9 mouse cellular contexts compared by ENCODE assay signal in genomic region chr5:114698044-114698746, GRCm38 (mm10). TPM values are rescaled to one million over a fixed set of nuclear protein-coding genes. Genes with fewer than 3 reads are reported as not detected.
DNase-seq lines count a peak whose midpoint lies in the region; TF ChIP-seq lines count a peak whose summit lies in the region.
"Had no signal": no experiment of that assay in that cellular context is flagged by ENCODE, and none has a peak within 500 bp of the region (broad histone marks: within the 10 kb centered on the region; RNA-seq: fewer than 3 reads in every experiment).

No protein-coding gene starts in this region.

- no peaks in the 10 kb centered on the region for H3K79me2 ChIP-seq in heart, adult 2 months (replicated peaks; ENCODE audit: control insufficient read depth, insufficient read depth, low read length)

- H3K4me3 ChIP-seq in heart, adult 2 months: no peak overlapping the region
- peak overlapping the region; percentile 13 for H3K4me3 ChIP-seq in cerebellum, adult 2 months (replicated peaks; ENCODE audit: insufficient read depth, low read depth, low read length)

- H3K4me1 ChIP-seq in heart, adult 2 months (ENCODE audit: control insufficient read depth, insufficient read depth, low read length): no peaks in the 10 kb centered on the region
- H3K4me1 ChIP-seq in cerebellum, adult 2 months (ENCODE audit: control insufficient read depth, insufficient read depth, low read length): peaks cover 18% of the 10 kb centered on the region; the same call in 1 of the 2 replicates

- H3K27ac ChIP-seq in heart, adult 2 months: no peak overlapping the region
- 0 out of 2 replicates have a peak overlapping the region, but pooled peaks have one; percentile 14 for H3K27ac ChIP-seq in cerebellum, adult 2 months (ENCODE audit: insufficient read depth, low read length)

- H3K27me3 ChIP-seq in heart, adult 2 months (ENCODE audit: control insufficient read depth, insufficient read depth, low read length): no peaks in the 10 kb centered on the region
- H3K27me3 ChIP-seq in cerebellum, adult 2 months (ENCODE audit: control insufficient read depth, insufficient read depth, low read length): no peaks in the 10 kb centered on the region

- no peak for TF ChIP-seq POLR2A in heart, adult 2 months (IDR thresholded peaks at IDR 0.05; ENCODE audit: insufficient read depth, low read depth, low read length)
- TF ChIP-seq POLR2A in cerebellum, adult 2 months (IDR thresholded peaks at IDR 0.05; ENCODE audit: borderline replicate concordance, insufficient read depth, low read length): no peak

- intact Hi-C loops in heart, adult 2 months (cut with DNase I): no loop called here
- intact Hi-C loops in gastrocnemius, postnatal 14 days (cut with DNase I; ENCODE audit: low total_unique reads): no loop called here
- intact Hi-C loops in left cerebral cortex, postnatal 4 days (cut with DNase I): no loop called here

- no peak overlapping the region for H3K9ac ChIP-seq in heart, adult 2 months (ENCODE audit: low read depth, low read length)

- no peak for TF ChIP-seq EP300 in heart, adult 2 months (IDR thresholded peaks at IDR 0.05; ENCODE audit: insufficient read depth, low read depth, low read length)

- TF ChIP-seq CTCF in heart, adult 2 months (IDR thresholded peaks at IDR 0.05): no peak
- no peak for TF ChIP-seq CTCF in cerebellum, adult 2 months (IDR thresholded peaks at IDR 0.05; ENCODE audit: borderline replicate concordance, insufficient read depth, low read depth, low read length)

- 61% methylated on average over 19 of the region's 19 CpGs for WGBS in heart, adult 2 months
- WGBS in cerebellum, adult 2 months: 9% methylated on average over 19 of the region's 19 CpGs

- peak; percentile 56 to 67 for DNase-seq in heart, adult 2 months
- no peak for DNase-seq in heart, postnatal 4 days
- peak; percentile 95 to 96 for DNase-seq in cerebellum, adult 2 months
- peak; percentile 69 for DNase-seq in gastrocnemius, postnatal 14 days
- DNase-seq in left cerebral cortex, postnatal 4 days: peak; percentile 93
- DNase-seq in spleen, adult 18-20 months: no peak
- DNase-seq in testis, postnatal 14 days (ENCODE audit: low spot score): no peak
- no peak for DNase-seq in urinary bladder, adult 18-20 months (ENCODE audit: low spot score in 2 of 2)

- no peaks in the 10 kb centered on the region for H3K36me3 ChIP-seq in heart, adult 2 months (ENCODE audit: control insufficient read depth, insufficient read depth, low read length)

RNA-seq across cellular contexts. Expression of gene Gltp, which starts 7.4 kb away (rescaled TPM):
- 10 to 100 TPM; 14.2 to 17.0 TPM for total RNA-seq in heart, adult 2 months (2021)
- 36.3 and 37.8 TPM in 2 replicates for polyA plus RNA-seq in heart, adult 2 months (2012; rRNA removed)
- total RNA-seq in heart, postnatal 4 days (2021): 10 to 100 TPM; 24.4 to 26.8 TPM
- 79.3 and 87.5 TPM in 2 replicates for polyA plus RNA-seq in cerebellum, adult 2 months (2012; rRNA removed)
- total RNA-seq in gastrocnemius, postnatal 14 days (2021): 10 to 100 TPM; 10.8 to 13.5 TPM
- 10 to 100 TPM; 15.3 to 16.8 TPM for total RNA-seq in left cerebral cortex, postnatal 4 days (2021)

RNA-seq across cellular contexts. Expression of gene Tchp, which starts 9.4 kb away (rescaled TPM):
- 1 to 10 TPM; 3.4 to 4.0 TPM for total RNA-seq in heart, adult 2 months (2021)
- polyA plus RNA-seq in heart, adult 2 months (2012; rRNA removed): 6.1 and 8.5 TPM in 2 replicates
- 1 to 10 TPM; 5.3 to 6.8 TPM for total RNA-seq in heart, postnatal 4 days (2021)
- 33.9 and 35.5 TPM in 2 replicates for polyA plus RNA-seq in cerebellum, adult 2 months (2012; rRNA removed)
- total RNA-seq in gastrocnemius, postnatal 14 days (2021): 1 to 10 TPM; 3.4 to 3.5 TPM
- 10 to 100 TPM; 12.7 to 14.6 TPM for total RNA-seq in left cerebral cortex, postnatal 4 days (2021)

RNA-seq across cellular contexts. Expression of gene Trpv4, which starts 40.0 kb away (rescaled TPM):
- total RNA-seq in heart, adult 2 months (2021): 1 to 10 TPM; 3.6 to 5.1 TPM
- 4.6 and 7.5 TPM in 2 replicates for polyA plus RNA-seq in heart, adult 2 months (2012; rRNA removed)
- 1 to 10 TPM; 2.8 to 3.1 TPM for total RNA-seq in heart, postnatal 4 days (2021)
- polyA plus RNA-seq in cerebellum, adult 2 months (2012; rRNA removed): 3.0 and 5.5 TPM in 2 replicates
- total RNA-seq in gastrocnemius, postnatal 14 days (2021): 1 to 10 TPM; 1.6 to 1.8 TPM
- total RNA-seq in left cerebral cortex, postnatal 4 days (2021): 1 to 10 TPM in 1 of 2 experiments, under 1 TPM in 1; 0.64 to 1.1 TPM
- total RNA-seq: CH12.LX had no signal

Comparison
In these comparisons a context has a peak if more than half of its experiments do, and no peak if none do; other contexts are left out.
1. DNase-seq: peak in heart, adult 2 months (2 of 2), cerebellum, adult 2 months (2 of 2), gastrocnemius, postnatal 14 days (single experiment) and left cerebral cortex, postnatal 4 days (single experiment); none in heart, postnatal 4 days (single experiment), spleen, adult 18-20 months (0 of 2), testis, postnatal 14 days (single experiment) and urinary bladder, adult 18-20 months (0 of 2).